Mouse (Mus musculus) layer of hippocampus, postnatal 10 days (tissue): ENCODE data around the gene Usp50. TPM values are rescaled to one million over a fixed set of nuclear protein-coding genes. Genes with fewer than 3 reads are reported as not detected.

ENCODE experiments used
- DNase-seq, 2 experiments: peaks; one replicate each; pipeline ENCODE4 v3.0.0; 2021; ENCODE audit warnings: low spot score in 2 of 2
- long read RNA-seq: library from polyadenylated mRNA; stranded (forward); transcript quantifications from one replicate; pipeline ENCODE4 v2.0.0, GENCODE M21; 2023
- total RNA-seq, 2 experiments: library from RNA; stranded (reverse); gene quantifications; 2 replicates each; pipeline ENCODE4 v1.2.3; 2021

The Usp50 gene
- total RNA-seq, result under 1 TPM; 0.46 to 0.67 TPM
- long read RNA-seq, partial matches to known transcripts, result 0 of 5 reads
- long read RNA-seq, other reads (novel, unspliced or antisense), result 5 of 5 reads

- no peak for DNase-seq
Measured at GRCm38 (mm10) chr2:126783370-126783769, at the start of gene Usp50. TSS of gene Usp50 (minus strand) at chr2:126783470.

GRCm38 (mm10) chr2:126817414-126817813 lies 34.1 kb upstream of the Usp50 start:
- DNase-seq, result no peak

DNA sequence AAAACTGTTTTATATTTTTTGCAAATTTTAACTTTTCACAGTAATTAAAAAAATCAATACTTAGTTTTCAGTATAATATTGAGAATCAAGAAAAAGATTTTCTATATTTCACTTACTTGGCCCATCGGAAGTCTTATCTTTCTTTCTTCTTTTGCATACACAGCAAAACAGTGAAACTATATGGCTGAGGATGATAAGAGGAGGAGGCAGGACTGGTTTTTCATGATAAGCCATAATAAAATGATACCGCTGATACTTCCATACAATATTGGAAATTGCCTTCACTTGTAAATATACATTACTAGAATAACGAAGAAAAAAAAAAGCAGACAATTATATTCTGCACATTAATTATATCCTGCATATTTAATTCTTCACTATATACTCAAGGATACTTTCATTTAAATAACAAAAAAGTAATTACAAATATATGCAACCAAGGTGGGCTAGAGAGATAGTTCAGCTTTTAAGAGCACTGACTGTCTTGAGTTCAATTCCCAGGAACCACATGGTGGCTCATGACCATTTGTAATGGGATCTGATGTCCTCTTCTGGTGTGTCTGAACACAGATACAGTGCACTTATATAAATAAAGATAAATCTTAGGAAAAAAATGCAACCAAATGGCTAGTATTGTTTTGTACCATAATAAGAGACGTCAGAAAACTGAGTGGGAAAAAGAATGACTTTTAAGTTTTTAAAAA lies 33.5 kb upstream of the Usp50 start:
- DNase-seq, result no peak

- DNase-seq, result no peak
Measured at GRCm38 (mm10) chr2:126815822-126816221, 32.6 kb upstream of the Usp50 start.

DNA sequence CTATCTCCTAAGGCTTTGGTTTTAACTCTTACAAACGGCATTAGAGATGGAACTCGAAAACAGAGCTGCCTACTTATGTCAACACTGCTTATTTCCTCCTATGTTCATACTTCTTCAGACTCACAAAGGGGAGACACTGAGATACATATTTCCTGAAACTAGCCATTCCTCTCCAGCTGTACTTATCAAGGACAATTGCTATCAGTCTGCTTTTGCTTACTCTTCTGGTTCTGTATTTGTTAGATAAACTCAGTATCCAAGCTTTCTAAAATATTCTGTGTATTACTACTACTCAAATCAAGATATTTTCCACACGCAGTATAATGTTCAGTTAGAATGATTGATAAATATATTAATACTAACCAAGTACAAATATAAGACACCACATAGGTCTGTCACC lies 18.7 kb upstream of the Usp50 start:
- DNase-seq, result no peak

DNA sequence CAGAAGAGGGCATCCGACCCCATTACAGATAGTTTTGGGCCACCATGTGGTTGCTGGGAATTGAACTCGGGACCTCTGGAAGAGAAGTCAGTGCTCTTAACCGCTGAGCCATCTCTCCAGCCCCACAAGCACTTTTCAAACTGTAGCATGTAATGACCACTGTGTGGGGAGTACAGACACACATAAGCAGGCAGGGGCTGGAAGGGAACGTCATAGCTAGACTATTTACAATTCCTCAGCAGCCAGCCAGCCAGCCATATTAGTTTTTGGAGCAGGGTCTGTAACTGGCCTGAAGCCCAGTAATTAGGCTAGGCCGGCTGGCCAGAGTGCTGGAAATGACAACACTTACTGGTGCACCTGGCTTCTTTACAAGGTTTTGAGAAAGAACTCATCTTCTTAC lies 15.2 kb upstream of the Usp50 start:
- DNase-seq, result no peak

GRCm38 (mm10) chr2:126795708-126796107 lies 12.4 kb upstream of the Usp50 start:
- DNase-seq, result no peak

- DNase-seq, result no peak
Measured at GRCm38 (mm10) chr2:126792611-126793010, 9.3 kb upstream of the Usp50 start.

- DNase-seq, result peak; percentile 38 to 43
Measured at GRCm38 (mm10) chr2:126787721-126788342, 4.6 kb upstream of the Usp50 start.

GRCm38 (mm10) chr2:126782433-126782832 lies 837 bp downstream of the Usp50 start:
- peak; percentile 73 to 77 for DNase-seq

DNA sequence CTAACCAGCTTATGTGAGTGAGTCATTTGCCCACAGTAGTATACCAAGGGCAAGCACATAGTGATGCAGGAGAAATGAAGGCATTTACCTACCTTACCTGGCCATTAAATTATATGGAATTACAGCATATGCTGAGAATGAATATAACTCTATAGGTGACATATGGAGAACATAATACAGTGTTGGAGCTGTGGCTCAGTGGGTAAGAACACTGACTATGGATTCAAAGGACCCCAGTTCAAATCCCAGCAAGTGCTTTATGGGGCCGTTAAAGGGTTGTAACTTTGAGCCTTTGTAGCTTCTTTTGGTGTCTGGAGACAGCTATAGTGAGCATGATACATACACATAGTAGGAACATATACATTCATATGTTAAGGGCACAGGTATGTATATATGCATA lies 1.8 kb downstream of the Usp50 start:
- DNase-seq, result no peak

- DNase-seq, result no peak
Measured at GRCm38 (mm10) chr2:126780286-126780685, 3.0 kb downstream of the Usp50 start.

DNA sequence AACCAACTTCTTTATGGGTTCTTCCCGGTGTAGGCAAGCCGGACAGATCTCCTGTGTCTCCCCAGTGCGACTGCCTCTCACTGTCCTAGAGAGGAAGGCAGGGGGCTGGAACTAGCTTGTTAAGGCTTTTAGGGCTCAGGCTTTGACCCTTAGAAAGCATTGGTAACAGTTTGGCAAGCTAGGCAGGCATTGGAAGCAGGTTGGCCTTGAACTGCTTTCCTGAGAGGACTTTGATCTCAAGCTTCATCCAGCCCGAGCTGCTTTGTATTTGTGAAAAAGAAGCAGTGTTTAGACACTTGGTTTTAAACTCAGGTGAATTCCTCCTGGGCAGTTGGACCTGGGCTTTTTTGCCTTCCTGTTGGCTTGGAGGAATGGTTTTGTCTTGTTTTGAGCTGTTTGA lies 4.5 kb downstream of the Usp50 start:
- DNase-seq, result no peak

- DNase-seq, result no peak
Measured at GRCm38 (mm10) chr2:126776416-126776815, 6.9 kb downstream of the Usp50 start.

- DNase-seq, result no peak
Measured at GRCm38 (mm10) chr2:126775951-126776350, 7.3 kb downstream of the Usp50 start.

DNA sequence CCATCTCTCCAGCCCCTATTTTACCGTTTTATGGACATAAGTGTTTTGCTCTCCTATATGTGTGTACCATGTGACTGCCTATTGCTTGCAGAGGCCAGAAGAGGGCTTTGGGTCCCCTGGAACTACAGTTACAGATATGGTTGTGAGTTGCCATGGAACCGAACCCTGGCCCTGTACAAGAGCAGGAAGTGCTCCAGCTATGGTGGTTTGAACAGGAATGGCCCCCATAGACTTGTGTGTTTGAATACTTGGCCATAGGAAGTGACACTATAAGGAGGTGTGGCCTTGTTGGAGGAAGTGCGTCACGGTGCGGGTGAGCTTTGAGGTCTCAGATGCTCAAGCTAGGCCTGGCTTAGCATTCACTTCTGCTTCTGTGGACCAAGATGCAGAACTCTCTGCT lies 11.1 kb downstream of the Usp50 start:
- DNase-seq, result no peak

DNA sequence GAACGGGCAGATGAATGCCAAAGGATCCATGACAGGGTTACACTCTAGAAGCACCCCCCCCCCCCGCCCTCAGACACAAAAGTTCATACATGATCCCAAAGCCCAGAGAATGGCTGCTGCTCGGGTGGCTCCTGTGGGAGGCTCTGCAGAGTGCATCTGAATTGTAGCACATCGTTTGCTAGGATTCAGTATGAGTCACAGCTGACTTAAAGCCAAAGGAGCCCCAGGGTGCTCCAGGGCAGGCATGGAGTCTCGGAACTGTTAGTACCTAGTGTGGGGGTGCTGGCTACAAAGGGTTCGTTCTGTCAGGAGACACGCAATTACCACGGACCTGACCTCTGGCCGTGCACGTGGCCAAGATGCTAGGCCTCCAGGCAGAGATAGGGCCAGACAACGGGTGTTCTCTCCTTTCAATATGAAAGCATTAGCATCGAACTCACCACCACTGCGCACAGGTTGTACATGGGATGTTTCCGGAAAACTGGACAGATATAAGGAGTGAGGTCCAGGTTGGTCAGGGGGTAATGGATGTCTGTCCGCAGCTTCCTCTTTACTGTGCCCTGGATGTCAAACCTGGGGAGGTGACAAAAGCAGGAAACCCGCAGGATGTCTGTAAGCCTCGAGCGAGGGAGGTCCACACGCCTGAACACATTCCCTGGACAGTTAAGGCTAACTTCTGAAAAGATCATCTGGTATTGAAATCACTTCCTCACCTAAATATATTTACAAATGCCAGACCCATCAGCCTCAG lies 13.7 kb downstream of the Usp50 start:
- DNase-seq, result no peak

DNA sequence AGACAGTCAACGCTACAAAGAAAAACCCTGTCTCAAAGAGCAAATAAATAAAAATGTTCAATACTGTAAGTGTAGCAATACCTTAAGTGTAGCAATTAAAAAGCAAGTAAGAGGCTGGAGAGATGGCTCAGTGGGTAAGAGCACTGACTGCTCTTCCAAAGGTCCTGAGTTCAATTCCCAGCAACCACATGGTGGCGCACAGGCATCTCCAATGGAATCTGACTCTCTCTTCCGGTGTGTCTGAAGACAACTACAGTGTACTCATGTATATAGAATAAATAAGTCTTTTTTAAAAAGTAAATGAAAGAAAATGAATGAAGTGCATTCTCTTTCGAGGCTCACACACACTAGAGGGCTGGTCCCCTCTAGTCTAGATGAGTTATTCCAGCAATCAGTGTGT lies 15.1 kb downstream of the Usp50 start:
- DNase-seq, result no peak

DNA sequence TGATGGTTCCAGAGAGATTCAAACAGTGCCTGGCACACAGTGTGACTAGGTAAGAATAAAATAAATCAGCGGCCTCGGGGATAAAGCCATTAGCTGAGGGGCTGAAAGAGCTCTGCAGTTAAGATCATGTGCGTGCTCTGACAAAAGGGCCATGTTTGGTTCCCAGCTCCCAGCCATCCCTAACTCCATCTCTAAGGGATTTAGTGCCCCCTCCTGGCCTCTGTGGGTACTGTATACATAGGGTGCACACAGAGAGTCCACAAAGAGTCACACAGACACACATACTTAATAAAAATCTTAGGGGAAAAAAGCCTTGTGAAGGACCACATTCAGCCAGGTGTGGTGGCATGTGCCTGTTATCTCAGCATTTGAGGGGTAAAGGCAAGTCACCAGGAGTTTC lies 15.7 kb downstream of the Usp50 start:
- no peak for DNase-seq

DNA sequence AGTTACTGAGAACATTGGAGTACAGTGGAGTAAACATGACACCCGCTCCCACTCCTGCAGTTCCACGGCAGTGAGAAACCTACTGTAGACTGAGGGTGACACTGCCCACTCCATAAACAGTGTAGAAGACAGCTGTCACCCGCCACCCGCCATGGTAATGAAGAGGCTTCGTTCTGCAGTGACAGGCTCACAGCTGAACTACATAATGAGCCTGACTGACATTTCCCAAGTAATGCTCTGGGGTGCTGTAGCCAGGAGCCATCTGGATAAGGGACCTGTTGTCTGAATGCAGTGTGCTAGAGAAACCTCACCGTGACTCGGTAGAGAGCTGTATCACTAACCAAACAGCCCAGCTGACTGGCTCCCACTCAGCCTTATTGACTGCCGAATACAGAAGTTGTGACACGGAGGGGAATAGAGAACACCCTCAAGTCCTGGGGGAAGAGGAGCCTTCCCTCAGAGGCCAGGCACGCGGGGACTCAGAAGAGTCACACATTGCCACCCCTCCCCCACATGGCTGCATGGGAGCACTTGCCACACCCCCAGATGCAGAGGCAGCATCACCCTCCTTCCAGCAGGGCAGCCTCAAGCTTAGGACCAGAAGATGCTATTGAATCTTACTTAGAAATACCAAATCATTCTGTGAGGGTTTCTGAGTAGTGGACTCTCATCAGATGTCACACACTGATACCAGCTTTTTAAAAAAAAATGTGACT lies 17.2 kb downstream of the Usp50 start:
- DNase-seq, result peak; percentile 22 to 26

- DNase-seq, result no peak
Measured at GRCm38 (mm10) chr2:126759351-126759750, 23.9 kb downstream of the Usp50 start.

DNA sequence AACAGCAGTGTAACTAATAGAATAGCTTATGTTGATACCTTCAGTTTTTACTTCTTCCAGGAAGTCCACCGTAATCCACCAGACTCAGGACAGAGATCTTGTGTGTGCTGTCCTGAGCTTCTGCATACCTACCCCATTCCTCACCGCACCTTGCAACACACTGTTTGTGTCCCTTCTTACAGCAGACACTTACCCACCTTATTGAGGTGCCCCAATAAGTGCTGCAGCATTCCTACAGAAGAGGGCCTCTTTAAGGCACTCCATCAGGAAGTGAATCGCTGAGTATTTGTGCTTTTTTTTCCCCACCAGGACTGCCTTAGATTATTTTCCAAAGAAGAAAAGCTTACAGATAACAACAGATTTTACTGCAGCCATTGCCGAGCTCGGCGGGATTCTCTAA lies 27.6 kb downstream of the Usp50 start:
- no peak for DNase-seq
